Mouse (Mus musculus): ENCODE results near the gene Dync1h1. TPM values are rescaled to one million over a fixed set of nuclear protein-coding genes. Genes with fewer than 3 reads are reported as not detected.
"Not testable (repeated sequence)": the region's sequence is repeated elsewhere in the genome, so short reads cannot be mapped to it uniquely, and the experiment has no call there.

Dync1h1 gene
- polyA plus RNA-seq, 1 experiment from 2014 or later, result 129 TPM

DNA sequence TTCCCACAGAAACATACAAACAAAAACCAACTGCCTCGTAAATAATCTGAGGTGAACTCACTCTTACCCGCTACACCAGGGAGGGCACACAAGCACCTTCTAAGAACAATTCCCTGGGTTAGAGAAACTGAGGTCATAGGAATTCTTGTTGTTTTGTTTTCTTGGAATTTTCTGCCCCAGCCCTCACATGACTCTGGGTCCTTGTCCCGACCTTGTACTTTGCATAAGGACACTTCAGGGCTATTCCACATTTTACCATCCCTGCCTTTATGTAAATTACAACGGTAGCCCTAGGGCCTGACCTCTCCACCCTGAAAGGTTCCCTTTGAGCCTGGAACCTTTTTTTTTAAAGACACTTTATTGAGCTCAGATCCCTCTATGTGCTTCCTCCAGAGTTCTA is 101.3 kb downstream of the Dync1h1 start, which contains the start of gene Hsp90aa1:
Gene Hsp90aa1, minus strand, starts transcription at position 173 of the 400 bp plus-strand sequence.
- WGBS, result 55% methylated on average over 4 of the region's 4 CpGs
- Histone ChIP-seq H3K9me3 (ENCODE audit: control insufficient read depth, low read length) (no peaks in the 10 kb centered on the region), H3K4me3 (replicated peaks; ENCODE audit: low read depth, low read length) (no peak within 1 kb of the TSS), H3K4me1 (ENCODE audit: control insufficient read depth, insufficient read depth, low read length) (no peaks in the 10 kb centered on the region), H3K4me2 (ENCODE audit: low read length) (no peak within 1 kb of the TSS), H3K27me3 (ENCODE audit: control insufficient read depth, insufficient read depth, low read length) (no peaks in the 10 kb centered on the region), H3K27ac (replicated peaks; ENCODE audit: low read depth, low read length) (no peak within 1 kb of the TSS), H3K36me3 (ENCODE audit: control insufficient read depth, insufficient read depth, low read length) (no peaks in the 10 kb centered on the region), H3K9ac (replicated peaks; ENCODE audit: low read length) (no peak within 1 kb of the TSS; the same call in 1 of the 2 replicates)
- DNase-seq (no peak), ATAC-seq (ENCODE audit: low FRiP score, low TSS enrichment) (no peak)

DNA sequence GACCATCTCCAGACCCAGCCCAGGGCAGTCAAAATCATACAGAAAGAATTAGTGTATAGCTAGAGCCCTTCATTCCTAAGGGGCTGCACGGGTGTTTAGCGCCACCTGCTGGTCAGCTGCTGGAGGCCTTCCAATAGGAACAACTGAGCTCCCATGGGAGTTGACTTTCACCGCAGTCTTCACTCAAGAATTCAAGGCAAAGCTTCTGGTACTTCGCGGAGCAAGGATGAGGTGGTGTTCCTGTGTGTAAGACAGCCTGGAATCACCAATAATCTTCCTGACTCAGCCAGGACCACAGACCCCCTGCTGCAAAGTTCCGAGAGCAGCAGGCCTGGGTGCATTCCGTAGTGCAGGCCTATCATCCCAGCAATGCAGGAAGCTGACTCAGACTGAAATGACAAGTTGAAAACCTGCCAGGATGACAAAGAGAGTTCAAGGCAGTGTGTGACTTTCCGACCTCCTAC is 101.8 kb downstream of the Dync1h1 start:
- Histone ChIP-seq H3K9me3 (ENCODE audit: control insufficient read depth, low read length) (no peaks in the 10 kb centered on the region), H3K27ac (replicated peaks; ENCODE audit: low read depth, low read length) (no peak overlapping the region), H3K4me1 (ENCODE audit: control insufficient read depth, insufficient read depth, low read length) (no peaks in the 10 kb centered on the region), H3K4me3 (replicated peaks; ENCODE audit: low read depth, low read length) (no peak overlapping the region), H3K36me3 (ENCODE audit: control insufficient read depth, insufficient read depth, low read length) (no peaks in the 10 kb centered on the region), H3K4me2 (ENCODE audit: low read length) (no peak overlapping the region), H3K9ac (replicated peaks; ENCODE audit: low read length) (no peak overlapping the region), H3K27me3 (ENCODE audit: control insufficient read depth, insufficient read depth, low read length) (no peaks in the 10 kb centered on the region)
- WGBS, result 31% methylated on average over 8 of the region's 8 CpGs
- ATAC-seq (ENCODE audit: low FRiP score, low TSS enrichment) (no peak), DNase-seq (peak; percentile 95)

DNA sequence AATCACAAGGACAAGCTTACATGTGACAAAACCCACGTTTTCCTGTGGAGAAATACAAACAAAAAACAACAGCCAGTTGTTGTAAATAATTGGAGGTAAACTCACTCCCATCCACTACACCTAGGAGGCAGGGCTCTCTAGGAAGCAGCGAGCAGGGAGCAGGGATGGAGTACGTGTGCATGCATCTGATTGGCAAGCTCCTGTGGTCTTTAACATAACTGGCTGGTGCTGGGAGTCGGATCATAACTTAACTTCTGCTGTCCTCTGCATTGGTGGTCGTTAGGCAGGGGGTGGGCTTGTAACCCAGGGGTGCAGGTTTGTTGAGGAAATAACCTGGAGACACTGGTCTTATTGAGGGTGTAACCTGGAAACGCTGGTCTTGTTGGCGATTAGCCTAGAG is 102.4 kb downstream of the Dync1h1 start:
- no peaks in the 10 kb centered on the region for H3K9me3 ChIP-seq (ENCODE audit: control insufficient read depth, low read length)
- H3K27me3 ChIP-seq (ENCODE audit: control insufficient read depth, insufficient read depth, low read length), result no peaks in the 10 kb centered on the region
- H3K27ac ChIP-seq (replicated peaks; ENCODE audit: low read depth, low read length), result no peak overlapping the region
- no peak for DNase-seq
- no peak overlapping the region for H3K4me2 ChIP-seq (ENCODE audit: low read length)
- H3K9ac ChIP-seq (replicated peaks; ENCODE audit: low read length), result no peak overlapping the region
- 68% methylated on average over 7 of the region's 7 CpGs for WGBS
- no peak for ATAC-seq (ENCODE audit: low FRiP score, low TSS enrichment)
- H3K4me3 ChIP-seq (replicated peaks; ENCODE audit: low read depth, low read length), result no peak overlapping the region
- no peaks in the 10 kb centered on the region for H3K4me1 ChIP-seq (ENCODE audit: control insufficient read depth, insufficient read depth, low read length)
- no peaks in the 10 kb centered on the region for H3K36me3 ChIP-seq (ENCODE audit: control insufficient read depth, insufficient read depth, low read length)

DNA sequence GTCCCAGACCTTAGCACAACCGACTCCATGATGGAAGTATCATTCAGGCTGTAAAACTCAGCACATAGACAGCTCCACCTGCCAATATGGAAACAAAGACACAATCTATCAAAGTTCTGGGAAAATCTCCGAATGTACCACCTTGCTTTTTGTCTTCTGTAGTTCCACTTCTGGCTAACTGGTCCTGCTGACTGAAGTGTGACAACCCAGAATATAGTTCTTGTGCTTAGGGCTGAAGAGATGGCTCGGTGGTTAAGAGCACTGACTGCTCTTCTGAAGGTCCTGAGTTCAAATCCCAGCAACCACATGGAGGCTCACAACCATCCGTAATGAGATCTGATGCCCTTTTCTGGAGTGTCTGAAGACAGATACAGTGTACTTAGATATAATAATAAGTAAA is 104.2 kb downstream of the Dync1h1 start:
- 86% methylated on average over 4 of the region's 4 CpGs for WGBS
- not testable (repeated sequence) for H3K4me3 ChIP-seq (replicated peaks; ENCODE audit: low read depth, low read length); H3K36me3 ChIP-seq (ENCODE audit: control insufficient read depth, insufficient read depth, low read length); H3K9ac ChIP-seq (replicated peaks; ENCODE audit: low read length); H3K9me3 ChIP-seq (ENCODE audit: control insufficient read depth, low read length); H3K4me1 ChIP-seq (ENCODE audit: control insufficient read depth, insufficient read depth, low read length); H3K4me2 ChIP-seq (ENCODE audit: low read length); H3K27me3 ChIP-seq (ENCODE audit: control insufficient read depth, insufficient read depth, low read length); DNase-seq; H3K27ac ChIP-seq (replicated peaks; ENCODE audit: low read depth, low read length); ATAC-seq (ENCODE audit: low FRiP score, low TSS enrichment)

DNA sequence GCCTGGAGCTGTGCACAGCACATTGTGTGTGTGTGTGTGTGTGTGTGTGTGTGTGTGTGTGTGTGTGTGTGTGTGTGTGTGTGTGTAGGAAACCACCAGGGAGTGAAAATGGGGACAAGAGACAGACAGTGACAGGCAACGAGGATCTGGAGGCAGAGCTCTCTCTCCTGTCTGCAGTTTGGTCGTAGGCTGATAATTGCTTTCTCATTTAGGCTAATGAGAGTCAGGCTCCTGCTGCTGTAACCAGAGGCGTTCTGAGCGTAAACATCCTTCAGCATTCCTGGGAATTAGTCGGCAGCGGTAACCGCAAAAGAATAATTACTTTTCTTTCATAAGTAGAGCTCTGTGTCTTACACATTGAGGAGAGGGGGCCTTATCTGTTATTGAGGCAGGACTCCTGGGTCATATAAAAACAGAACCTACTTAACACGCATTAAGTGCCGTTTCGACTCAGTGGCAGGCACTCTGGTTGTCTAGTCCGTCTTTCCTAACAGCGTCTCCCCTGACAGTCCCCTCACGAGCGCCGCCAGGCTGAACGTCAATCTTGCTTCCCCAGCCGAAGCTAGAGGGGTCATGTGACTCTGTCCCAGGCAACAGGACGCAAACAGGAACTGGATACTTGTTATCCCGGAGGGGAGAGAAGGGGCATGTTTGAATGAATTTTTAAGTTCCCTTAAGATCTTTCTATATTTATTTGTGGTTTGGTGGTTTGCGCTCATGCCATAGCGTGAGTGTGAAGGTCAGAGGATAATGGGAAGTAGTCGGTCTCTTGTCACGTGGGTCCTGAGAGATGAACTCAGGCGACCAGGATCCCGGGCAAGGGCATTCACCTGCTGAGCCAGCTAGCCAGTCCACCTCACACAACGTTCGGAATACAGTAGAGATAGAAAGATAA is 105.3 kb downstream of the Dync1h1 start:
- Histone ChIP-seq H3K9me3 (ENCODE audit: control insufficient read depth, low read length) (no peaks in the 10 kb centered on the region), H3K27ac (replicated peaks; ENCODE audit: low read depth, low read length) (peak overlapping the region; percentile 49), H3K27me3 (ENCODE audit: control insufficient read depth, insufficient read depth, low read length) (no peaks in the 10 kb centered on the region), H3K9ac (replicated peaks; ENCODE audit: low read length) (no peak overlapping the region), H3K4me2 (ENCODE audit: low read length) (peak overlapping the region; percentile 52), H3K4me3 (replicated peaks; ENCODE audit: low read depth, low read length) (peak overlapping the region; percentile 22), H3K4me1 (ENCODE audit: control insufficient read depth, insufficient read depth, low read length) (no peaks in the 10 kb centered on the region), H3K36me3 (ENCODE audit: control insufficient read depth, insufficient read depth, low read length) (no peaks in the 10 kb centered on the region)
- under 1% methylated on average over 27 of the region's 27 CpGs for WGBS
- peak; percentile 77 for DNase-seq
- ATAC-seq (ENCODE audit: low FRiP score, low TSS enrichment), result peak; percentile 70; the same call in 1 of the 2 replicates

DNA sequence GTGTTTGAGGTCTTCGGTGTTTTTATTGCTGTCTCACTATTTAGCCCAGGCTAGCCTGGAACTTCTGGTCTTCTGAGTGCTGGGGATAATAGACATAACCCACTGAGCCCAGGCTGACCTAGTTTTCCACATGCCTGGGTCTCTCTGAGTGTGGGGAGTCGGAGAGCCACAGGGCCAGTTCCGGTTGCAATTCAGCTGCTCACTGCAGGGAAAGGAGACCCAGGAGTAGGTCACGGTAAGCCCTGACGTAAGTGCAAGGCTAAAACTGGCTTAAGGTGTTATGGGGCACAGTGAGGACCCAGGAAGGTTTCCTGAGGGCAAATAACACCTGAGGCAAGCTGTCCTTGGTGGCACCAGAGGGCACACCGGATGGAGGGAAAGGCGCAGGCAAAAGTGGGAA is 106.2 kb downstream of the Dync1h1 start:
- Histone ChIP-seq H3K4me2 (ENCODE audit: low read length) (no peak overlapping the region; the same call in 1 of the 2 replicates), H3K9ac (replicated peaks; ENCODE audit: low read length) (no peak overlapping the region), H3K36me3 (ENCODE audit: control insufficient read depth, insufficient read depth, low read length) (no peaks in the 10 kb centered on the region), H3K4me3 (replicated peaks; ENCODE audit: low read depth, low read length) (no peak overlapping the region), H3K4me1 (ENCODE audit: control insufficient read depth, insufficient read depth, low read length) (no peaks in the 10 kb centered on the region), H3K27me3 (ENCODE audit: control insufficient read depth, insufficient read depth, low read length) (no peaks in the 10 kb centered on the region), H3K9me3 (ENCODE audit: control insufficient read depth, low read length) (no peaks in the 10 kb centered on the region), H3K27ac (replicated peaks; ENCODE audit: low read depth, low read length) (no peak overlapping the region)
- no peak for ATAC-seq (ENCODE audit: low FRiP score, low TSS enrichment)
- no peak for DNase-seq
- 87% methylated on average over 7 of the region's 7 CpGs for WGBS

DNA sequence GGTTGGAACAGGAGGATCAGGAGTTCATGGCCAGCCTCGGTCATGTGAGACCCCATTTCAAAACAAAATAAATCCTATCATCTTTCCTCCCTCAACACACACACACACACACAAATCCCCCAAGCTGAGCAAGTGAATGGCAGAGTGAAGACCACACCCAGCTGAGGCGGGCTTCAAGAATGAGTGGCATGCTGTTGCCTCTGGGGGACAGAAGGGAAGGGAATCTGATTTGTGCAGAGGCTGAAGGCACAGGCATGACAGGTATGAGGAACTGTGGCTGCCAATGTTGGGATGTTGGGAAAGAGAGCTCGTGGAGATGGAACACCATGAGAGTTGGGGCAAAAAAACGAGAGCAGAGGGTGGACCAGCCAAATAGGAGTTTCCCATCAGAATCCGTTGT is 110.0 kb downstream of the Dync1h1 start:
- H3K9ac ChIP-seq (replicated peaks; ENCODE audit: low read length), result no peak overlapping the region
- H3K9me3 ChIP-seq (ENCODE audit: control insufficient read depth, low read length), result no peaks in the 10 kb centered on the region; the same call in 1 of the 2 replicates
- no peak overlapping the region for H3K4me3 ChIP-seq (replicated peaks; ENCODE audit: low read depth, low read length)
- H3K4me2 ChIP-seq (ENCODE audit: low read length), result no peak overlapping the region
- WGBS, result 76% methylated on average over 5 of the region's 5 CpGs
- no peak for DNase-seq
- ATAC-seq (ENCODE audit: low FRiP score, low TSS enrichment), result no peak
- H3K27ac ChIP-seq (replicated peaks; ENCODE audit: low read depth, low read length), result no peak overlapping the region
- no peaks in the 10 kb centered on the region for H3K4me1 ChIP-seq (ENCODE audit: control insufficient read depth, insufficient read depth, low read length)
- H3K27me3 ChIP-seq (ENCODE audit: control insufficient read depth, insufficient read depth, low read length), result no peaks in the 10 kb centered on the region
- no peaks in the 10 kb centered on the region for H3K36me3 ChIP-seq (ENCODE audit: control insufficient read depth, insufficient read depth, low read length)

DNA sequence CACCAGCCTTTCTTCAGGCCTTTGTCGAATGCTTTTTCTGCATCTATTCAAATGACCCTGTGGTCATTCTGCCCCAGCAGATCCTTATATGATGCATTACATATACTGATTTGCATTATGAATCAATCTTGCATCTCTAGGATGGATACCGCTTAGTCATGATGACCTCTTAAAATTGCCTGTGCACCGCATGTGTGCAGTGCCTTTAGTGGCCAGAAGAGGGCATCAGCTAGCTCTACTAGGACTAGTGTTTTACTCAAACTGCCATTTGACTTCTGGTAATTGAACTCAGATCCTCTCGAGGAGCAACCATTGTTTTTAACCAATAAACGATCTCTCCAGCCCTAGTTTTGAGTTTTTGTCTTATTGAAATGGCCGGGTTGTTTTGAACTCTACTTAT is 112.5 kb downstream of the Dync1h1 start:
- Histone ChIP-seq H3K4me1 (ENCODE audit: control insufficient read depth, insufficient read depth, low read length) (no peaks in the 10 kb centered on the region), H3K9me3 (ENCODE audit: control insufficient read depth, low read length) (no peaks in the 10 kb centered on the region; the same call in 1 of the 2 replicates), H3K4me3 (replicated peaks; ENCODE audit: low read depth, low read length) (no peak overlapping the region), H3K36me3 (ENCODE audit: control insufficient read depth, insufficient read depth, low read length) (no peaks in the 10 kb centered on the region), H3K27ac (replicated peaks; ENCODE audit: low read depth, low read length) (no peak overlapping the region), H3K4me2 (ENCODE audit: low read length) (no peak overlapping the region), H3K27me3 (ENCODE audit: control insufficient read depth, insufficient read depth, low read length) (no peaks in the 10 kb centered on the region), H3K9ac (replicated peaks; ENCODE audit: low read length) (no peak overlapping the region)
- ATAC-seq (ENCODE audit: low FRiP score, low TSS enrichment) (no peak), DNase-seq (no peak)
- WGBS, result 97% methylated on average over 6 of the region's 6 CpGs

DNA sequence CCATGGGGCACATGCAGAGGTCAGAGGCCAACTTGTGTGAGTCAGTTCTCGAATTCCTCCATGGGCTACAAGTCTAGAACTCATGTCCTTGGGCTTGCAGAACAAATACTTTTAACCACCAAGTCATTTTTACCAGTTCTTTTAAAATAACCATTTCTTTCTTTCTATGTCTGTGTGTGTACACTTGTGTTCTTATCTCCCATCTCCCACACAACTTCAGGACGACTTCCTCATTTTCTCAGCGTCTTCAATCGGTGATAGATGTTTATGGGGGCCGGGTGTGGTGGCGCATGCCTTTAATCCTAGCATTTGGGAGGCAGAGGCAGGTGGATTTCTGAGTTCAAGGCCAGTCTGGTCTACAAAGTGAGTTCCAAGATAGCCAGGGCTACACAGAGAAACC is 113.0 kb downstream of the Dync1h1 start:
- Histone ChIP-seq H3K4me2 (ENCODE audit: low read length) (no peak overlapping the region), H3K9ac (replicated peaks; ENCODE audit: low read length) (no peak overlapping the region), H3K9me3 (ENCODE audit: control insufficient read depth, low read length) (no peaks in the 10 kb centered on the region; the same call in 1 of the 2 replicates), H3K27me3 (ENCODE audit: control insufficient read depth, insufficient read depth, low read length) (no peaks in the 10 kb centered on the region), H3K36me3 (ENCODE audit: control insufficient read depth, insufficient read depth, low read length) (no peaks in the 10 kb centered on the region), H3K4me1 (ENCODE audit: control insufficient read depth, insufficient read depth, low read length) (no peaks in the 10 kb centered on the region), H3K27ac (replicated peaks; ENCODE audit: low read depth, low read length) (no peak overlapping the region), H3K4me3 (replicated peaks; ENCODE audit: low read depth, low read length) (no peak overlapping the region)
- DNase-seq, result no peak
- no peak for ATAC-seq (ENCODE audit: low FRiP score, low TSS enrichment)
- WGBS, result 95% methylated on average over 6 of the region's 6 CpGs
